Comparison of ENCODE assay signal across 8 mouse cellular contexts in genomic region chr6:108709471-108710231, GRCm38 (mm10). TPM values are rescaled to one million over a fixed set of nuclear protein-coding genes. Genes with fewer than 3 reads are reported as not detected.
DNase-seq lines count a peak whose midpoint lies in the region; ATAC-seq and TF ChIP-seq lines count a peak whose summit lies in the region.

No protein-coding gene starts in this region.

- DNase-seq in CD4-positive, CD25-positive, alpha-beta regulatory T cell, adult 2 months (ENCODE audit: low read depth, low spot score) = peak; percentile 83
- DNase-seq in brain, embryonic 14.5 days (ENCODE audit: low read depth) = peak; percentile 92
- peak; percentile 85 for DNase-seq in forebrain, embryonic 10.5 days (ENCODE audit: extremely low spot score, low spot score)
- peak; percentile 93 for DNase-seq in kidney, postnatal 0 days (ENCODE audit: low spot score)
- DNase-seq in liver = peak; percentile 57

- TF ChIP-seq POLR2A in brain, embryonic 14.5 days (IDR thresholded peaks at IDR 0.05; ENCODE audit: borderline replicate concordance, extremely low read depth, insufficient read depth, insufficient read length, poor library complexity, severe bottlenecking) = no peak

- under 1% methylated on average over 29 of the region's 29 CpGs for WGBS in forebrain, embryonic 10.5 days
- 1% methylated on average over 29 of the region's 29 CpGs for whole genome bisulfite sequencing in heart, embryonic 14.5 days
- WGBS in kidney, postnatal 0 days = 2% methylated on average over 29 of the region's 29 CpGs
- under 1% methylated on average over 29 of the region's 29 CpGs for WGBS in stomach, embryonic 14.5 days

- H3K27ac ChIP-seq in forebrain, embryonic 10.5 days = peak overlapping the region; percentile 73
- H3K27ac ChIP-seq in heart, embryonic 14.5 days (replicated peaks in 1 of 2; ENCODE audit: control insufficient read depth in 1 of 2, insufficient read depth in 1 of 2, low read depth in 2 of 2, low read length in 2 of 2) = no peak overlapping the region
- no peak overlapping the region for H3K27ac ChIP-seq in kidney, postnatal 0 days
- H3K27ac ChIP-seq in stomach, embryonic 14.5 days (ENCODE audit: low read length) = no peak overlapping the region

- H3K9me3 ChIP-seq in forebrain, embryonic 10.5 days = no peaks in the 10 kb centered on the region
- H3K9me3 ChIP-seq in heart, embryonic 14.5 days (ENCODE audit: control insufficient read depth, low read length) = no peaks in the 10 kb centered on the region
- no peaks in the 10 kb centered on the region for H3K9me3 ChIP-seq in kidney, postnatal 0 days (replicated peaks; ENCODE audit: low read length)
- H3K9me3 ChIP-seq in stomach, embryonic 14.5 days (ENCODE audit: control insufficient read depth, low read depth, low read length) = no peaks in the 10 kb centered on the region

- ATAC-seq in heart, embryonic 14.5 days (ENCODE audit: insufficient number of reproducible peaks, insufficient read depth, low FRiP score, low read depth) = peak; percentile 73
- peak; percentile 92 for ATAC-seq in kidney, postnatal 0 days (replicated peaks; ENCODE audit: low FRiP score, low read depth)
- peak; percentile 78 for ATAC-seq in monocyte, adult 5-6 weeks (replicated peaks; ENCODE audit: insufficient number of reproducible peaks, low FRiP score, low TSS enrichment, poor library complexity, severe bottlenecking)
- ATAC-seq in stomach, embryonic 14.5 days (ENCODE audit: insufficient number of reproducible peaks, insufficient read depth, low FRiP score, low read depth) = peak; percentile 84

- TF ChIP-seq CTCF in brain, embryonic 14.5 days (IDR thresholded peaks at IDR 0.05; ENCODE audit: borderline replicate concordance, extremely low read depth, insufficient read depth, insufficient read length) = peak; percentile 91
- peak; percentile 86 for TF ChIP-seq CTCF in kidney, postnatal 0 days (IDR thresholded peaks at IDR 0.05; ENCODE audit: low read depth)

- H3K36me3 ChIP-seq in forebrain, embryonic 10.5 days (replicated peaks) = no peaks in the 10 kb centered on the region
- no peaks in the 10 kb centered on the region for H3K36me3 ChIP-seq in heart, embryonic 14.5 days (ENCODE audit: control insufficient read depth, insufficient read depth, low read length)
- H3K36me3 ChIP-seq in kidney, postnatal 0 days (ENCODE audit: insufficient read depth, low read length) = no peaks in the 10 kb centered on the region
- no peaks in the 10 kb centered on the region for H3K36me3 ChIP-seq in stomach, embryonic 14.5 days (ENCODE audit: control insufficient read depth, insufficient read depth, low read length)

- peak overlapping the region; percentile 95 for H3K4me2 ChIP-seq in heart, embryonic 14.5 days (ENCODE audit: low read length)
- peak overlapping the region; percentile 58 for H3K4me2 ChIP-seq in kidney, postnatal 0 days (ENCODE audit: low read length)
- H3K4me2 ChIP-seq in stomach, embryonic 14.5 days (replicated peaks; ENCODE audit: low read depth, low read length) = peak overlapping the region; percentile 74

- H3K4me3 ChIP-seq in forebrain, embryonic 10.5 days = peak overlapping the region; percentile 52
- H3K4me3 ChIP-seq in heart, embryonic 14.5 days (ENCODE audit: control insufficient read depth in 1 of 2, insufficient read depth in 1 of 2, low read depth in 1 of 2, low read length in 2 of 2) = peak overlapping the region; percentile 31 to 44
- peak overlapping the region; percentile 16 for H3K4me3 ChIP-seq in kidney, postnatal 0 days (replicated peaks; ENCODE audit: low read depth, low read length)
- peak overlapping the region; percentile 25 for H3K4me3 ChIP-seq in stomach, embryonic 14.5 days (ENCODE audit: low read depth, low read length)

- H3K4me1 ChIP-seq in forebrain, embryonic 10.5 days = peaks cover 15% of the 10 kb centered on the region
- H3K4me1 ChIP-seq in heart, embryonic 14.5 days (ENCODE audit: control insufficient read depth in 2 of 2, insufficient read depth in 2 of 2, low read length in 2 of 2) = peaks cover 0 to 2% of the 10 kb centered on the region in 2 experiments; a peak in 2 of 4 replicates
- H3K4me1 ChIP-seq in kidney, postnatal 0 days (replicated peaks; ENCODE audit: insufficient read depth, low read length) = no peaks in the 10 kb centered on the region
- peaks cover 6% of the 10 kb centered on the region; the same call in 1 of the 2 replicates for H3K4me1 ChIP-seq in stomach, embryonic 14.5 days (ENCODE audit: control insufficient read depth, insufficient read depth, low read length)

- peak overlapping the region; percentile 62 for H3K9ac ChIP-seq in heart, embryonic 14.5 days (ENCODE audit: low read length)
- H3K9ac ChIP-seq in kidney, postnatal 0 days (ENCODE audit: low read depth, low read length) = no peak overlapping the region
- no peak overlapping the region for H3K9ac ChIP-seq in stomach, embryonic 14.5 days (replicated peaks; ENCODE audit: low read depth, low read length)

- peaks cover 31% of the 10 kb centered on the region for H3K27me3 ChIP-seq in forebrain, embryonic 10.5 days (ENCODE audit: poor library complexity, severe bottlenecking)
- H3K27me3 ChIP-seq in heart, embryonic 14.5 days (ENCODE audit: control insufficient read depth, insufficient read depth, low read length) = no peaks in the 10 kb centered on the region
- H3K27me3 ChIP-seq in kidney, postnatal 0 days (ENCODE audit: insufficient read depth, low read length) = no peaks in the 10 kb centered on the region
- no peaks in the 10 kb centered on the region for H3K27me3 ChIP-seq in stomach, embryonic 14.5 days (ENCODE audit: control insufficient read depth, insufficient read depth, low read length)

RNA-seq across cellular contexts. Expression of gene Bhlhe40, which starts 49.2 kb away (rescaled TPM):
- polyA plus RNA-seq in brain, embryonic 14.5 days (2012; rRNA removed) = 2.2 and 4.0 TPM in 2 replicates
- 3.1 and 3.2 TPM in 2 replicates for polyA plus RNA-seq in forebrain, embryonic 10.5 days (2016; fragmentation: Nextera tagmentation; extraction: Ambion mirVana)
- polyA plus RNA-seq in heart, embryonic 14.5 days (2014; fragmentation: Nextera tagmentation; extraction: Ambion mirVana) = 20.1 and 20.9 TPM in 2 replicates
- 23.8 and 28.6 TPM in 2 replicates for polyA plus RNA-seq in kidney, postnatal 0 days (2015; fragmentation: Nextera tagmentation; extraction: Ambion mirVana)
- total RNA-seq in monocyte, adult 5-6 weeks (2017) = 293 to 388 TPM (median 305 TPM) in 3 replicates
- polyA plus RNA-seq in stomach, embryonic 14.5 days (2014; fragmentation: Nextera tagmentation; extraction: Ambion mirVana) = 19.8 and 25.1 TPM in 2 replicates
